Mouse (Mus musculus) skeletal muscle tissue, adult 2 months (tissue): Measurements from ENCODE around the gene Gm38431.

Experiments
- DNase-seq: peaks from one replicate; pipeline ENCODE4 v3.0.0-alpha.2; 2012; ENCODE audit warnings: low read depth, low spot score

Gene Gm38431

GRCm38 (mm10) chr9:21091707-21092320, at the start of gene Gm38431, which contains the start of gene Raver1:
TSS of gene Gm38431 (minus strand) at chr9:21091997.
TSS of gene Raver1 (minus strand) at chr9:21092008.
- peak; percentile 98 for DNase-seq

- DNase-seq: no peak
Measured at GRCm38 (mm10) chr9:21138386-21138785, 46.6 kb upstream of the Gm38431 start.

DNA sequence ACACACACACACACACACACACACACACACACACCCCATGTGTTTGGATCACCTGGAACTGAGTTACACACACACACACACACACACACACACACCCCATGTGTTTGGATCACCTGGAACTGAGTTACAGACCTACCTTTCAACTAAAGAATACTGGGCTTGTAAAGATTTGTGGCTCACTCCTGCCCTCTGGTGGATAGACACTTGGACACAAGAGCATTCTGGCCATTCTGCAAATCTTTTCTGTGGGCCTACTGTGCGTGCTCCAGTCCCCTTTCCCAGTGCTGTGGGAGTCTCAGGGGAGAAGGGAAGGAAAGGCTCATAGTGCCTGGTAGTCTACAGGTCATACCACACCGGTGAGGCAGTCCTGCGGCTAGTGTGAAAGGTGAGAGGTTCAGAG, 45.4 kb upstream of the Gm38431 start:
- DNase-seq: peak; percentile 47

DNA sequence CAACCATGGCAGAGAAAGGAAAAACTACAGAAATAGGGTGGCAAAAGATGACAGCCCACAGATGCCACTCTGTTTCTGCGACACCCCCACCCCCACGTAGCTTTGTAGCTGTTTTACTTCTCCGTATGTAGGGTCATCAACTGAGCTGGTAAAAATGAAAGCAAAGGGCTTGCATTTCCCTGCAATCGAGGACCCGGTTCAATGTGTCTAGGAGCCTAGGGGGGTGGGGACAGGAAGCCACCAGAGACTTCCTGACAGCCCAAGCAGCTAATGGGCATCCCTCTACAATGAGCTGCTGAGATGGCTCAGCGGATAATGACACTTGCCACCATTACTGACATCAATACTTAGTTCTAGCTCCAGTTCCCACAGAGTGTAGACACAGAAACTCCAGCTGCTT, 44.6 kb upstream of the Gm38431 start:
- no peak for DNase-seq

DNA sequence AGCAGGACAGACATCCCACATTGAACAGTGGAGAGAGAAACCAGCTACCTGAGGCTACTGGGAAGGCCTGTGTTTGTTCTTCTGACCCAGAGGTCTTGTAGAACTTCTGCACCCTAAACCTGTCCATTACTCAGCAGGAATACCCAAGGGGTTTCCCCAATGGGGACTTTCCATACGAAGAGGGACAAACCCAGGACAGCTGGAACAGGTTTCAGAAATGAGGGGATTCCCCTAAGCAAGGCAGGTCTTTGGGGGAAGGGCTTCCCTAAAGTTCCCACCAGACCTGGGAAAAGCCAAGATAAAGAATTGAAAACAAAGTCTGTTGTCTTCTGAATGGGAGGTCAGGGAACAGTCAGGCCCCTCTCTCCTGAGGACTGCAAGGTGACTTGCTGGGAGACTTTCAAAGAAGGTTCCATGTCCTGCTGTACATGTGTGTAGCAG, 44.2 kb upstream of the Gm38431 start:
- DNase-seq: no peak

- no peak for DNase-seq
Measured at GRCm38 (mm10) chr9:21135329-21135890, 43.6 kb upstream of the Gm38431 start.

- peak; percentile 73 for DNase-seq
Measured at GRCm38 (mm10) chr9:21134595-21135328, 43.0 kb upstream of the Gm38431 start.

DNA sequence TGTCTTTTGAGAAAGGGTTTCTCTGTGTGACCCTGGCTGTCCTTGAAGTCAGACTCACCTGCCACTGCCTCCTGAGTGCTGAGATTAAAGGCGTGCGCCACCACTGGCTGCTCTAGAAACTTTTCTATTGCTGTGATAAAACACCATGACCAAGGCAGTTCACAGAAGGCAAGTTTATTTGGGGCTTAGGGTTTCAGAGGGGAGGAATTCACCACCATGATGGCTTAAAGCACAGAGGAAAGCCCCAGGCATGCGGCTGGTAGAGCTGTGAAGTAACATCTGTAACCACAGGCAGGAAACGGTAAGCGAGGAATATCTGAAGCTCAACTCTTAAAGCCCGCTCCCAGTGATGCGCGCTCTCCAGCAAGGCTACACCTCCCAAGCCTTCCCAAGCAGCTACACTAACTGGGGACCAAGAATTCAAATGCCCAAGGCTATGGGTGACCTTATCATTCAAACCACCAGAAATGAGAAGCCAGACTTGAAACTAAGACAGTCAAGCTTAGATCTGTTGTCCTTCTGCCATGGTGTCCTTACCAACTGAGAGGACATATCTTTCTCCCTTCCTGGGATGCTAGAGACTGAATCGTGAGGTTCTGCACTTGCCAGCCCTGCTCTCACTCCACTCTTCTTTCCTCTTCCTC, 41.4 kb upstream of the Gm38431 start:
- DNase-seq: no peak

GRCm38 (mm10) chr9:21132102-21132775, 40.4 kb upstream of the Gm38431 start:
- DNase-seq: no peak

DNA sequence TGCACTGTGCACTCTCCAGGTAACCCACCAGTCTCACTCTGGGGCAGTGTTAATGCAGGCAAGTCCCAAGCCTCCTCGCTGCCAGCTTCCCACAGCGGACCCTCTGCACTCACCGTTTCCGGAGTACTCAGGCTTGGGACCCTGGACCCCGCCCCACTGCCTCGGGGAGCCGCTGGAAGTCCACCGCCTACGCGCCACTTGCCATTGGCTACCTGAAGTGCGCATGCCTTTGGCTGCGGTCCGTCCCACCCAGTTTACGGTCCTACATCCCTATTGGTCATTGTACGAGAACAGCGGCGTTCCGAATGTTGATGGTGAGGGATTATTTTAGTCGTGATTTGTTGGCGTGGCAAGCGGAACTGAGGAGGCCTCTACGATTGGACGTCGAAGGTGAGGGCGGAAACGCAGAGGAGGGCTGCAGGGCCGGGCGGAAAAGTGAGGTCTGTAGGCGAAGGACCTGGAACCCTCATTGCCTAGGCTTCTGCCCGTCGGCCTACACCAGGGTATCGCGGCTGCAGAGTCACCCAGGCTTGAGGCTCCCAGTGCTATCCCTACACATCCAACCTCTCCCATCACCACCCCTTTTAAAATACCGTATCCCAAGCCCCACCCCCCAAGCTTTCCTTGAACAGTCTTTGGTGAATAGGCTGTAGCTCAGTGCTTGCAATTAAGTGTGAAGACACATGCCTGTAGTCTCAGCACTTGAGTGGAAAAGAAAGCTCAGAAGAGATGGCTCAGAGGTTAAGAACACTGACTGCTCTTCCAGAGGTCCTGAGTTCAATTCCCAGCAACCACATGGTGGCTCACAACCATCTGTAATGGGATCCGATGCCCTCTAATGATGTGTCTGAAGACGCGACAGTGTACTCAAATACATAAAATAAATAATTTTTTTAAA, 39.5 kb upstream of the Gm38431 start, which contains the start of gene Tyk2:
Tyk2 (minus strand) TSS at position 185 of the 898 bp plus-strand sequence.
- DNase-seq: peak; percentile 96

- no peak for DNase-seq
Measured at GRCm38 (mm10) chr9:21126259-21126627, 34.4 kb upstream of the Gm38431 start.

DNA sequence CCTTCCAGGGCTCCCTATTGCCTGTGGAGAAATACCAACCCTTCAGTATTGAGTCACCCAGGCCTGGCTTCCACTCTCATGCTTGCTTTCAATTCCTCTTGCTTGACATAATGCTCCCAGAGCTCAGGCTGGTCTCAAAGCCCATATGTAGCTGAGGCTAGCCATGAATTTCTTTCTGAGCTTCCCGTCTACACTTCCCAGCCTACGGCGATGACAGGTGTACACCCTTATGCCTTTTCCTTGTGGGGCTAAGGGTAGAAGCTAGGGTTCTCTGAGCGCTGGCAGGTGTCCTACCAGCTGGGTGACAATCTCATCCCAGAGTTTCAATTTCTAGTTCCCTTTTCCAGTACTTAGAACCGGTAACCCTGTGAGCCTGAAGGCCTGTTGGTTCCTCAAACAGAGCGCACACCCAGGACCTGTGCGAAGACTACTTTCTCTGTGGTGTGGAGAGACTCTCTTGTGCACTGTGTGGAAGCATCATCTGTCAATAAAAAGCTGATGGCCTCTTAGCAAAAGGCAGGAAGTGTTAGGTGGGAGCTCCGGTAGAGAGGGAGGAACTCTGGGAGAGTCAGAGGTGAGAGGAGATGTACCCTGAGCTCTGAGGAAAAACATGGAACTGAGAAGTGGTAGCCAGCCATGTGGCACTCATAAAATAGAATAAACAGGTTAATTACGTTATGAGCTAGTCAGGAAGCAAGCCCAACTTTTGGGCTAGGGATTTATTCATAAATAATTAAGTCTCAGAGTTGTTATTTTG, 33.9 kb upstream of the Gm38431 start:
- no peak for DNase-seq

GRCm38 (mm10) chr9:21124837-21125236, 33.0 kb upstream of the Gm38431 start:
- no peak for DNase-seq

DNA sequence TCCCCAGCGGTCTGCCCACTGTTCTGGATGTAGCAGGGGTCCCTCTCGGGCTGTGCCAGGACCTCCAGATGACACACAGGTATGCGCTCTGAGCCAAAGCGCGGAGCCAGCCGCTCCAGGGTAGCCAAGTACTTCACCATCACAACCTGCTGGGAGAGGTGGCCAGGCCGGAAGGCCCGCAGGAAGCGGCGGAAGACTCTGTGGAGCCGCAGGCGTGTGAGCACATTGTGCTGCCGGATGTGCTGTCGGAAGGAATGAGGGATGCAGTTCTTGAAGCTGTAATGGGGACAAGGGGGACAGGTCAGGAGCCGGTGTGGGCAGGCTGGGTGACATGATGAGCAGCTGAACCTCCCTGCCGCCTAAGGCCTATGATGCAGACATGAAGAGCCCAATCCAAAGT, 29.7 kb upstream of the Gm38431 start:
- no peak for DNase-seq

DNA sequence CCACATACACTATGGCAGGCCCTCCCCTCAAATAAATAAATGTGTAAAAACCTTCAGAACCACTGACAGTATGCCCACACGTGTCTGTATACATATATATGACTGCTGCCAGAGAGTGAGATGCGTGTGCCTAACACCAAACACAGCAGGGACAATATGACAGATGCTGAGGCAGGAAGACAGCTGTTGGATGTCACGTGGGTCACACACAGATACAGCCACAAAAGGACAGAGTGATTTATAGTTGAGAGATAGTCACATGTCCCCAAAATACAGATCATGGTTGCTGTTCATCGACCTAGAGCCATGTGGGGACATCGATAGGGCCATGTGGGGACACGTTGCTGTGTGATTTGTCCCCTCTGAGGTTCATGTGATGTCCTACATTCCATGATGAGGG, 25.3 kb upstream of the Gm38431 start:
- no peak for DNase-seq

DNA sequence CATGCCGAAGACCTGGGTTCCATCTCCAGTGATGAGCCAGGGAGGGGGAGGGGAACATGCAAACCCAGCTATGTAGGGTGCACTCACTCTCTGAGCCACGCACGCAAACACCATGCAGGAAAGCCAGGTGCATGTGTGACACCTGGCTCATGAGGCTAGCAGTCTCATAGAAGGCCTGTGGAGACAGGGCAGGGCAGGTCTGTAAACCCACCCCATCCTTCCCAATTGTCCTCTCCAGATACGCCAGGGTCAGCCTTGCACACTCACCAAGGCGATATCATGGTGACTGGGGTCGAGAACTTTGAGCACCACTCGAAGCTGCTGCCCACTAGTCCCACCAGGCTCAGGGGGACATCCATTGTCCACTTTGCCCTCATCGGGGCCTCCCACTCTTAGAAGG, 23.3 kb upstream of the Gm38431 start:
- DNase-seq: no peak

- DNase-seq: no peak
Measured at GRCm38 (mm10) chr9:21114190-21114589, 22.4 kb upstream of the Gm38431 start.

DNA sequence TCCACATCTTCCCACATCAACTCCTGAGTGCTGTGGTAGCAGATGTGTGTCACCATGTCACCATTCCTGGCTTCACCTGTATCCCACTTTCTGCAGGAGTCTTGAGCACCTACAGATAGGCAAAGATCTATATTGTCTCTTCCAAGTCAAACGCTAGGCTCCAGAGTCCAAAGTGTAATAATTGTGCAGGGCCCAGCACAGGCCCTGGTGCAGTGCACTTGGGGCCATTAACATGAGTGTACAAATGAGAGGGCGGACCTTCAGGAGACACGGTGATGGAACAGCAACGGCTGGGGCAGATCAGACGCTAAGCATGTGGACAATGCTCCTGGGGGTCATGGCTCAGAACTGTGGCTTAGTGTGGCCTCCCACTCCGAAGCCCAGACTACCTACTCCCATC, 22.0 kb upstream of the Gm38431 start:
- DNase-seq: no peak

DNA sequence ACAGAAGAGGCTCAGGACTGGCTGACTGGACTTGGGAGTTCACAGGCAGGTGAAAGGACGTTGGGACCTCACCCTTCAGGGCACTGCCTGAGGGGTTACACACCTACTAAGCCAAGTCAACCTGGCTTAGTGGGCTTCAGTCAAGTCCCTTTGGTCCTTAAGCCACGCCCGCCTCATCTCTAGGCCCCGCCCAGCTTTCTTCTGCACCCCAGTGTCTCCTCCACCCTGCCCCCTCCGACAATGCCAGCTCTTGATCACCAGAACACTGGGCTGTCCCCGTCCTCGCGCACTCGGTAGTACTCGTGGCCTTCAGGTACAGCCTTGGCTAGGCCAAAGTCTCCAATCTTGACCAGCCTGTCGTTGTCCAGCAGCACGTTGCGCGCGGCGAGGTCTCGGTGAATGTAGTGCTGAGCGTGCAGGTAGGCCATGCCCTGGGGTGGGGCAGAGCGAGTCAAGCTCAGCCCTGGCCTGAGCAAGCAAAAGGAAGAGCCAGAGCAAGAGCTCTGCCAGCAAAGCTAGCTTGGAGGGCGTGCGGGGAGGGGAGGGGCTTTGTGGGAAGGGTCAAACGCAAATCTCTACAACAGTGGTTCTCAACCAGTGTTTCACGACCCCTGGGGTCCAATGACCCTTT, 15.9 kb upstream of the Gm38431 start:
- no peak for DNase-seq
